Mouse (Mus musculus): ENCODE measurements around the gene Caskin1. TPM values are rescaled to one million over a fixed set of nuclear protein-coding genes. Genes with fewer than 3 reads are reported as not detected.

Caskin1 gene
- polyA plus RNA-seq, 1 experiment = 0.47 TPM

GRCm38 (mm10) chr17:24537536-24537935 is 49.1 kb downstream of the Caskin1 start:
- no peak overlapping the region for H3K4me3 ChIP-seq (ENCODE audit: extremely low read depth, insufficient read depth, insufficient read length)

DNA sequence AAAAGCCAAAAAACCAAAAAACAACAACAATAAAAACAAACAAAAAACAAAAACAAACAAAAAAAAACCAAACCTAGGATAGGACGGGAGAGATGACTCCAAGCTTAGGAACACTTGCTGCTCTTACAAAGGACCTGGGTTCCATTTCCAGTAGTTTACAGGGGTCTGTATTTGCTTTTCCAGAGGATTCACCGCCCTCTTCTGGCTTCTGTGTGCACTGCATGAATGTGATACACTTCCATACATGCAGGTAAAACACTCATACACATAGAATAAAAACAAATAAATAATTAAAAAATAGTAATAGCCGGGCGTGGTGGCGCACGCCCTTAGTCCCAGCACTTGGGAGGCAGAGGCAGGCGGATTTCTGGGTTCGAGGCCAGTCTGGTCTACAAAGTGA is 50.5 kb downstream of the Caskin1 start:
- no peaks in the 10 kb centered on the region for H3K4me1 ChIP-seq (ENCODE audit: control insufficient read depth, insufficient read depth, insufficient read length)
- H3K27me3 ChIP-seq (ENCODE audit: control insufficient read depth, insufficient read depth, low read length) = no peaks in the 10 kb centered on the region
- no peak overlapping the region for H3K4me3 ChIP-seq (ENCODE audit: extremely low read depth, insufficient read depth, insufficient read length)
- no peak overlapping the region for H3K27ac ChIP-seq (ENCODE audit: insufficient read depth, low read length)
- TF ChIP-seq CTCF (IDR thresholded peaks at IDR 0.05; ENCODE audit: extremely low read depth, insufficient read depth, insufficient read length, insufficient replicate concordance) (no peak; the same call in 1 of the 2 replicates), POLR2A (IDR thresholded peaks at IDR 0.05; ENCODE audit: low read depth, low read length) (no peak)
- WGBS = 79% methylated on average over 8 of the region's 8 CpGs
- DNase-seq (ENCODE audit: low read depth in 1 of 2, low spot score in 2 of 2) = peak in 1 of 2 experiments; percentile 46
- H3K36me3 ChIP-seq (ENCODE audit: control insufficient read depth, insufficient read depth, low read length) = no peaks in the 10 kb centered on the region

More at GRCm38 (mm10) chr17:24537536-24537935, 49.1 kb downstream of the Caskin1 start:
- no peak overlapping the region for H3K27ac ChIP-seq (ENCODE audit: insufficient read depth, low read length)
- 40% methylated on average over 3 of the region's 3 CpGs for WGBS
- H3K4me1 ChIP-seq (ENCODE audit: control insufficient read depth, insufficient read depth, insufficient read length) = peaks cover 10% of the 10 kb centered on the region
- DNase-seq (ENCODE audit: low read depth in 1 of 2, low spot score in 2 of 2) = no peak
- TF ChIP-seq POLR2A (IDR thresholded peaks at IDR 0.05; ENCODE audit: low read depth, low read length) (no peak), CTCF (IDR thresholded peaks at IDR 0.05; ENCODE audit: extremely low read depth, insufficient read depth, insufficient read length, insufficient replicate concordance) (no peak)
- H3K36me3 ChIP-seq (ENCODE audit: control insufficient read depth, insufficient read depth, low read length) = no peaks in the 10 kb centered on the region
- H3K27me3 ChIP-seq (ENCODE audit: control insufficient read depth, insufficient read depth, low read length) = no peaks in the 10 kb centered on the region

DNA sequence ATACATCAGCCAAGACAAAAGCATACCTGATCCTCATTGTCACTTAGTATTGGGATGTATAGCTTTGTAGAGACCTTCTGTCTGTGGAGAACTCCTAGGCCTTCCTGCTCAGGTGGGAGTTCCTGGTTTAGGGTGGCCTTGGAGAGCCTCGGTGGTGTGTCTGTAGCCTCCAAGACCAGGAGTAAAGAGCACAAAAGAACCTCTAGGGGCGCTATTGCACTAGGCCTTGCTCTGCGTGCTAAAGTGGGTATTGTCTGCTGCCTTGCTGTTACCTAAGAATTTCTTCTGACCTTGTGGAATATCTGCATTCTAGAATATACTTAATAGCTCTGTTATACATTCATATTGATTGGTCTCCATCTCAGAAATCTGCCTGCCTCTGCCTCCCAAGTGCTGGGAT is 52.0 kb downstream of the Caskin1 start:
- peak; percentile 43 to 59 for DNase-seq (ENCODE audit: low read depth in 1 of 2, low spot score in 2 of 2)
- Histone ChIP-seq H3K4me1 (ENCODE audit: control insufficient read depth, insufficient read depth, insufficient read length) (no peaks in the 10 kb centered on the region), H3K36me3 (ENCODE audit: control insufficient read depth, insufficient read depth, low read length) (no peaks in the 10 kb centered on the region), H3K4me3 (ENCODE audit: extremely low read depth, insufficient read depth, insufficient read length) (no peak overlapping the region), H3K27me3 (ENCODE audit: control insufficient read depth, insufficient read depth, low read length) (no peaks in the 10 kb centered on the region), H3K27ac (ENCODE audit: insufficient read depth, low read length) (no peak overlapping the region)
- 8% methylated on average over 3 of the region's 3 CpGs for WGBS
- TF ChIP-seq CTCF (IDR thresholded peaks at IDR 0.05; ENCODE audit: extremely low read depth, insufficient read depth, insufficient read length, insufficient replicate concordance) = peak; percentile 77; the same call in 1 of the 2 replicates
- TF ChIP-seq POLR2A (IDR thresholded peaks at IDR 0.05; ENCODE audit: low read depth, low read length) = no peak

GRCm38 (mm10) chr17:24544613-24545012 is 56.2 kb downstream of the Caskin1 start:
- Histone ChIP-seq H3K4me3 (ENCODE audit: extremely low read depth, insufficient read depth, insufficient read length) (no peak overlapping the region), H3K27ac (ENCODE audit: insufficient read depth, low read length) (no peak overlapping the region), H3K27me3 (ENCODE audit: control insufficient read depth, insufficient read depth, low read length) (no peaks in the 10 kb centered on the region), H3K4me1 (ENCODE audit: control insufficient read depth, insufficient read depth, insufficient read length) (no peaks in the 10 kb centered on the region), H3K36me3 (ENCODE audit: control insufficient read depth, insufficient read depth, low read length) (no peaks in the 10 kb centered on the region)
- no peak for DNase-seq (ENCODE audit: low read depth in 1 of 2, low spot score in 2 of 2)
- WGBS = 78% methylated on average over 12 of the region's 12 CpGs
- no peak for TF ChIP-seq POLR2A (IDR thresholded peaks at IDR 0.05; ENCODE audit: low read depth, low read length)
- TF ChIP-seq CTCF (IDR thresholded peaks at IDR 0.05; ENCODE audit: extremely low read depth, insufficient read depth, insufficient read length, insufficient replicate concordance) = no peak

DNA sequence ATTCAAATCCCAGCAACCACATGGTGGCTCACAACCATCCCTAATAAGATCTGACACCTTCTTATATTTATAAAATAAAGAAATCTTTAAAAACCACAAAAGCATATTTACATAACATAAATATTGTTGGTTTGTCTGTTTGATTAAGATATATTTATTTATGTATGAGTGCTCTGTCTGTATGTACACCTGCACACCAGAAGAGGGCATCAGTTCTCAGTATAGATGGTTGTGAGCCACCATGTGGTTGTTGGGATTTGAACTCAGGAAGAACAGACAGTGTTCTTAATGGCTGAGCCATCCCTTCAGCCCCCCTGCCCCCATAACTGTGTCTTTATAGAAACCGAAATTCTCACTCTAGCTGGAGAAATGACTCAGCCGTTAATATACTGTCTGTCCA is 56.8 kb downstream of the Caskin1 start:
- H3K4me1 ChIP-seq (ENCODE audit: control insufficient read depth, insufficient read depth, insufficient read length) = no peaks in the 10 kb centered on the region
- no peak overlapping the region for H3K27ac ChIP-seq (ENCODE audit: insufficient read depth, low read length)
- no peaks in the 10 kb centered on the region for H3K36me3 ChIP-seq (ENCODE audit: control insufficient read depth, insufficient read depth, low read length)
- H3K4me3 ChIP-seq (ENCODE audit: extremely low read depth, insufficient read depth, insufficient read length) = no peak overlapping the region
- WGBS = 81% methylated on average over 2 of the region's 2 CpGs
- DNase-seq (ENCODE audit: low read depth in 1 of 2, low spot score in 2 of 2) = no peak
- TF ChIP-seq POLR2A (IDR thresholded peaks at IDR 0.05; ENCODE audit: low read depth, low read length) = no peak
- TF ChIP-seq CTCF (IDR thresholded peaks at IDR 0.05; ENCODE audit: extremely low read depth, insufficient read depth, insufficient read length, insufficient replicate concordance) = no peak
- H3K27me3 ChIP-seq (ENCODE audit: control insufficient read depth, insufficient read depth, low read length) = no peaks in the 10 kb centered on the region

- H3K27me3 ChIP-seq (ENCODE audit: control insufficient read depth, insufficient read depth, low read length) = no peaks in the 10 kb centered on the region
- H3K27ac ChIP-seq (ENCODE audit: insufficient read depth, low read length) = no peak overlapping the region
- no peak for DNase-seq (ENCODE audit: low read depth in 1 of 2, low spot score in 2 of 2)
- no peaks in the 10 kb centered on the region for H3K4me1 ChIP-seq (ENCODE audit: control insufficient read depth, insufficient read depth, insufficient read length)
- TF ChIP-seq POLR2A (IDR thresholded peaks at IDR 0.05; ENCODE audit: low read depth, low read length) (no peak), CTCF (IDR thresholded peaks at IDR 0.05; ENCODE audit: extremely low read depth, insufficient read depth, insufficient read length, insufficient replicate concordance) (no peak)
- H3K36me3 ChIP-seq (ENCODE audit: control insufficient read depth, insufficient read depth, low read length) = no peaks in the 10 kb centered on the region
- no peak overlapping the region for H3K4me3 ChIP-seq (ENCODE audit: extremely low read depth, insufficient read depth, insufficient read length)
- WGBS = 88% methylated on average over 3 of the region's 3 CpGs
These were observed 57.8 kb downstream of the Caskin1 start for GRCm38 (mm10) chr17:24546234-24546633.

- Histone ChIP-seq H3K36me3 (ENCODE audit: control insufficient read depth, insufficient read depth, low read length) (no peaks in the 10 kb centered on the region; the same call in 1 of the 2 replicates), H3K4me3 (ENCODE audit: extremely low read depth, insufficient read depth, insufficient read length) (peak overlapping the region; percentile 71), H3K4me1 (ENCODE audit: control insufficient read depth, insufficient read depth, insufficient read length) (no peaks in the 10 kb centered on the region), H3K27me3 (ENCODE audit: control insufficient read depth, insufficient read depth, low read length) (no peaks in the 10 kb centered on the region), H3K27ac (ENCODE audit: insufficient read depth, low read length) (peak overlapping the region; percentile 83)
- DNase-seq (ENCODE audit: low read depth in 1 of 2, low spot score in 2 of 2) = peak; percentile 40 to 45
- TF ChIP-seq CTCF (IDR thresholded peaks at IDR 0.05; ENCODE audit: extremely low read depth, insufficient read depth, insufficient read length, insufficient replicate concordance) (no peak), POLR2A (IDR thresholded peaks at IDR 0.05; ENCODE audit: low read depth, low read length) (no peak)
- 4% methylated on average over 9 of the region's 9 CpGs for WGBS
These were observed 60.0 kb downstream of the Caskin1 start for GRCm38 (mm10) chr17:24548435-24548834.

Measured in spleen, adult 2 months (tissue).